Mouse (Mus musculus) mature B cell (primary cell): ENCODE measurements around the gene Gm18596.
"Not testable (repeated sequence)": the region's sequence is repeated elsewhere in the genome, so short reads cannot be mapped to it uniquely, and the experiment has no call there.

ENCODE experiments used
- in situ Hi-C: fragments of 300-500 bp; cut with MboI; formaldehyde crosslinking; loops from 2 replicates; pipeline ENCODE4 v1.14.3; 2019

Gm18596 gene

DNA sequence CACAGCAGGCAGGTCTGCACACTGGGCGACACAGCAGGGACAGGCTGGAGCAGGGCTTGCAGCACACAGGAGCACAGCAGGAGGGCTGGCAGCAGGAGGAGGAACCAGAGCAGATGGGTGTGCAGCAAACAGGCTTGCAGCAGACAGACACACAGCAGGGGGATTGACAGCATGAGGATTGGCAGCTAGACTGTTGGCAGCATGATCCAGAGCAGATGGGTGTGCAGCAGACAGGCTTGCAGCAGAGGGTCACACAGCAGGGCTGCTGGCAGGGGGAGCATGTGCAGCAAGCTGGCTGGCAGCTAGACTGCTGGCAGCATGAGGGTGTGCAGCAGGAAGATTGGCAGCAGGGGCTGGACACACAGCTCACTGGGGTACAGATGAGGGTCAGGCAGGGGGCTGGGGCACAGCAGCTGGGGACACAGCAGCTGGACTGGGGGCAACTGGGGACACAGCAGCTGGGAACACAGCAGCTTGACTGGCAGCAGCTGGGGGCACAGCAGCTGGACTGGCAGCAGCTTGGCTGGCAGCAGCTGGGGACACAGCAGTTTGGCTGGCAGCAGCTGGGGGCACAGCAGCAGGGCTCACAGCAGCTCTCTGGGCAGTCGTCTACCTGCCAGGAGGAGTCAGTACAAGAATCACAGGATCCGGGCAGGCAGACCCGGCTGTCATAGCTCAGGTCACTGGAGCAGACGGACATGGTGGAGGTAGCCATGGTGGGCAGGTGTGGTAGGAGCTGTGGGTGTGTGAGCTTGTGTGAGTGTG is at the start of gene Gm18596:
Gene Gm18596, minus strand, starts transcription at position 715 of the 765 bp plus-strand sequence.
- in situ Hi-C loops: not testable (repeated sequence)

DNA sequence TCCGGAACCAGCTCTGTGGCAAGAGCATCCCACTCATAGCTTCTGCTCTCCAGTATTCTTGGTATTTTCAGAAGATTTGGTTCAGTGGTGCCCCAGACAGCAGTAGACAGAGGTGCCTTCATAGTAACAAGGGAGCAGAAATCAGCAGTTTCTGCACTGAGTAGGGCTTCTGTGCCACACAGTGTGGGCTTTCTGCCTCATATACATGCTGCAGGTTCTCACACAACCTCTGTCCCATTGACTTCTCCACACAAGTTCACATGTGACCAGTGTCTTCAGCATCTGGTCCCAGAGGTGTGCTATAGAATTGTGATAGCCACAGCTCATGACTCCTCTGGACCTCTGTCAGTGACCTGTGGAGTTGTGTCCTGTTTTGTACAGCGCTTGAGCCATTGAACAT is 46.2 kb upstream of the Gm18596 start:
- in situ Hi-C loops: no loop called here

DNA sequence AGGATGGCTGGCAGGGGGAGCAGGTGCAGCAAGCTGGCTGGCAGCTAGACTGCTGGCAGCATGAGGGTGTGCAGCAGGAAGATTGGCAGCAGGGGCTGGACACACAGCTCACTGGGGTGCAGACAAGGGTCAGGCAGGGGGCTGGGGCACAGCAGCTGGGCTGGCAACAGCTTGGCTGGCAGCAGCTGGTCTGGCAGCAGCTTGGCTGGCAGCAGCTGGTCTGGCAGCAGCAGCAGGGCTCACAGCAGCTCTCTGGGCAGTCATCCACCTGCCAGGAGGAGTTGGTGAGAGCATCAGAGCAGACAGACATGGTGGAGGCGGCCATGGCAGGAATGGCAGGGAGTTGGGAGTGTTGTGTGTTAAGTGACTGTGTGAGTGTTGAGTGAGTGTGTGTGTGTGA is 45.4 kb upstream of the Gm18596 start, which contains the start of gene Gm7137:
Gene Gm7137, minus strand, starts transcription at position 325 of the 400 bp plus-strand sequence.
- in situ Hi-C loops: not testable (repeated sequence)

DNA sequence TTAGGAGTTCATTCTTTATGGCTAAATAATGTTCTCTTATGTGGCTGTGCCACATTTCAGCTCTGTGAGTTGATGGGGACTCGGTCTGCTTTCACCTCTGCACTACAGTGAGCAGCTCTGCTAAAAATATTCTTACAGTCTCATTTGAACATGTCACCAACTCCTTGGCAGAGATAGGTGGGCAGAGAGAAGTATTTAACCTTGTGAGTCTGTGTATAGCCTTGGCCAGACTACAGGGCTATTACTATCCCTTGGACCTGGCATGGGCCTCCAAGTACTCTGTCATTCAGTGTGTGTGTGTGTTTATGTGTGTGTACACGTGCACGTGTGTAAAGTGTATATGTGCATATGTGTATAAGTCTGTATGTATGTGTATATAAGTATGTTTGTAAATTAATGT is 41.0 kb upstream of the Gm18596 start:
- in situ Hi-C loops: not testable (repeated sequence)

DNA sequence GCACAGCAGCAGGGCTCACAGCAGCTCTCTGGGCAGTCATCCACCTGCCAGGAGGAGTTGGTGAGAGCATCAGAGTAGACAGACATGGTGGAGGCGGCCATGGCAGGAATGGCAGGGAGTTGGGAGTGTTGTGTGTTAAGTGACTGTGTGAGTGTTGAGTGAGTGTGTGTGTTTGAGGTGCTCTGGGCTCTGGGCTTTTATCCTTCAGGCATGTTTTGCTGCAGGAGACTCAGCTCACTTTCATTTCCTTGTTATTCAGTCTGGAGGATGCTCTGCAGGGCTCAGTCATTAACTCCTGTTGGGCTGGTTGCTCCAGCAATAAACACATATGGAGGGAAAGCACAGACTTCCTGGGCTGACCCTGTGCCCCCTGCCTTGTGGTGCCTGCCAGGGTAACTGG is 40.0 kb upstream of the Gm18596 start, which contains the start of gene Gm3250:
Gene Gm3250, minus strand, starts transcription at position 101 of the 400 bp plus-strand sequence.
- in situ Hi-C loops: not testable (repeated sequence)

DNA sequence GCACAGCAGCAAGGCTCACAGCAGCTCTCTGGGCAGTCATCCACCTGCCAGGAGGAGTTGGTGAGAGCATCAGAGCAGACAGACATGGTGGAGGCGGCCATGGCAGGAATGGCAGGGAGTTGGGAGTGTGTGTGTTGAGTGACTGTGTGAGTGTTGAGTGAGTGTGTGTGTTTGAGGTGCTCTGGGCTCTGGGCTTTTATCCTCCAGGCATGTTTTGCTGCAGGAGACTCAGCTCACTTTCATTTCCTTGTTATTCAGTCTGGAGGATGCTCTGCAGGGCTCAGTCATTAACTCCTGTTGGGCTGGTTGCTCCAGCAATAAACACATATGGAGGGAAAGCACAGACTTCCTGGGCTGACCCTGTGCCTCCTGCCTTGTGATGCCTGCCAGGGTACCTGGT is 34.4 kb upstream of the Gm18596 start, which contains the start of gene Gm7138:
Gene Gm7138, minus strand, starts transcription at position 101 of the 400 bp plus-strand sequence.
- in situ Hi-C loops: not testable (repeated sequence)

DNA sequence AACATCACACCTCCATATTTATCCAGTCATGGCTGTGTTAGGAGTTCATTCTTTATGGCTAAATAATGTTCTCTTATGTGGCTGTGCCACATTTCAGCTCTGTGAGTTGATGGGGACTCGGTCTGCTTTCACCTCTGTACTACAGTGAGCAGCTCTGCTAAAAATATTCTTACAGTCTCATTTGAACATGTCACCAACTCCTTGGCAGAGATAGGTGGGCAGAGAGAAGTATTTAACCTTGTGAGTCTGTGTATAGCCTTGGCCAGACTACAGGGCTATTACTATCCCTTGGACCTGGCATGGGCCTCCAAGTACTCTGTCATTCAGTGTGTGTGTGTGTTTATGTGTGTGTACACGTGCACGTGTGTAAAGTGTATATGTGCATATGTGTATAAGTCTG is 29.7 kb upstream of the Gm18596 start:
- in situ Hi-C loops: not testable (repeated sequence)

DNA sequence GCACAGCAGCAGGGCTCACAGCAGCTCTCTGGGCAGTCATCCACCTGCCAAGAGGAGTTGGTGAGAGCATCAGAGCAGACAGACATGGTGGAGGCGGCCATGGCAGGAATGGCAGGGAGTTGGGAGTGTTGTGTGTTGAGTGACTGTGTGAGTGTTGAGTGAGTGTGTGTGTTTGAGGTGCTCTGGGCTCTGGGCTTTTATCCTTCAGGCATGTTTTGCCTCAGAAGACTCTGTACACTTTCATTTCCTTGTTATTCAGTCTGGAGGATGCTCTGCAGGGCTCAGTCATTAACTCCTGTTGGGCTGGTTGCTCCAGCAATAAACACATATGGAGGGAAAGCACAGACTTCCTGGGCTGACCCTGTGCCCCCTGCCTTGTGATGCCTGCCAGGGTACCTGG is 28.8 kb upstream of the Gm18596 start, which contains the start of gene Gm3238:
Gene Gm3238, minus strand, starts transcription at position 101 of the 400 bp plus-strand sequence.
- in situ Hi-C loops: not testable (repeated sequence)

DNA sequence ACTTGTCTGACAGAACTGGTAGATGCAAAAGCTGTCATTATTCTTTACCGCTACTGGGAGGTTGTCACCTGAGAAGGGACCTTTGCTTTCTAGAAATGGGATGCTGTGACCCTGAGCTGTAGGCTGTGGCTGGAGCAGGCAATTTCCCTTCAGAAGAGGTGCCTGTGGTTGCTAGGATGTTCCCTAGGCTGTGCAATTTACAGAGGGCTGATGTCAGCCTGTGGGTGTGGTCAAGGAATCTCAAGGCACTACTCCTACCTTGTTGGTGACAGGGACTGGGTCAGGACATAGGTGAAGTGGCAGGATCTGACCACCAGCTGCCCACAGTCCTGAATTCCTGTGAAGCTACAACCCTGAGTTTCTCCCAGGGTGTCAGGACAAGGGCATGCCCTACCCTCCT is 27.3 kb upstream of the Gm18596 start:
- in situ Hi-C loops: no loop called here

DNA sequence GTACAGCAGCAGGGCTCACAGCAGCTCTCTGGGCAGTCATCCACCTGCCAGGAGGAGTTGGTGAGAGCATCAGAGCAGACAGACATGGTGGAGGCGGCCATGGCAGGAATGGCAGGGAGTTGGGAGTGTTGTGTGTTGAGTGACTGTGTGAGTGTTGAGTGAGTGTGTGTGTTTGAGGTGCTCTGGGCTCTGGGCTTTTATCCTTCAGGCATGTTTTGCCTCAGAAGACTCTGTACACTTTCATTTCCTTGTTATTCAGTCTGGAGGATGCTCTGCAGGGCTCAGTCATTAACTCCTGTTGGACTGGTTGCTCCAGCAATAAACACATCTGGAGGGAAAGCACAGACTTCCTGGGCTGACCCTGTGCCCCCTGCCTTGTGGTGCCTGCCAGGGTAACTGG is 17.1 kb upstream of the Gm18596 start, which contains the start of gene Gm3233:
Gene Gm3233, minus strand, starts transcription at position 101 of the 400 bp plus-strand sequence.
- in situ Hi-C loops: not testable (repeated sequence)

DNA sequence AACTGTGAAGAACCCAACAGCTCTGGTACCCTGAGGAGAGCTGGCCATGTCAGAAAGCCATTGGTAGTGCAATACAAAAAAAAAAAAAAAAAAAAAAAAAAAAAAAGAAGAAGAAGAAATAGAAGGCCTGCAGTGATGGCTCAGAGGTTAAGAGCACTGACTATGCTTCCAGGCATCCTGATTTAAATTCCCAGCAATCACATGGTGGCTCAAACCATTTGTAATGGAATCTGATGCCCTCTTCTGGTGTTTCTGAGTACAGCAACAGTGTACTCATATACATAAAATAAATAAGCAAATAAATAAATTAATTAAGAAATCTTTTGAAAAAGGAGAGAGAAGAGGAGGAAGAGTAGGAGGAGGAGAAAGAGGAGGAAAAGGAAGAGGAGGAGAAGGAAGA is 11.0 kb upstream of the Gm18596 start:
- in situ Hi-C loops: no loop called here

DNA sequence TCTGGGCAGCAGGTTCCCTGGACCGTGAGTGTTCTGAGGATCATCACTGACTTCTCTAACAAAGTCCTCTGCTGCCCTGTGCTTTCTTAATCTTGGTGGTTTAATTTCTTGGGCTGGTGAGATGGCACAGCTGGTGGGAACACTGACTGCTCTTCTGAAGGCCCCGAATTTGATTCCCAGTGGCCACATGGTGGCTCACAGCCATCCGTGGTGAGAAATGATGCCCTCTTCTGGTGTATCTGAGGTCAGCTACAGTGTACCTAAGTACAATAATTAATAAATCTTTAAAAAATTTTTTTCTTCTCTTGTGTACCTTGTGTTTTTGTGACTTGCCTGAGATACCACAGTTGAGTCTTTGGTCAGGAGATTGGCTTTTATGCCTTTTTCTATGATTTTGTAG is 9.9 kb upstream of the Gm18596 start:
- in situ Hi-C loops: not testable (repeated sequence)

DNA sequence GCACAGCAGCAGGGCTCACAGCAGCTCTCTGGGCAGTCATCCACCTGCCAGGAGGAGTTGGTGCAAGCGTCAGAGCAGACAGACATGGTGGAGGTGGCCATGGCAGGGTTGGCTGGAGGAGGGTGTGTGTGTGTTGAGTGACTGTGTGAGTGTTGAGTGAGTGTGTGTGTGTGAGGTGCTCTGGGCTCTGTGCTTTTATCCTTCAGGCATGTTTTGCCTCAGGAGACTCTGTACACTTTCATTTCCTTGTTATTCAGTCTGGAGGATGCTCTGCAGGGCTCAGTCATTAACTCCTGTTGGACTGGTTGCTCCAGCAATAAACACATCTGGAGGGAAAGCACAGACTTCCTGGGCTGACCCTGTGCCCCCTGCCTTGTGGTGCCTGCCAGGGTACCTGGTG is 8.8 kb upstream of the Gm18596 start, which contains the start of gene Gm9736:
Gene Gm9736, minus strand, starts transcription at position 101 of the 400 bp plus-strand sequence.
- in situ Hi-C loops: not testable (repeated sequence)

DNA sequence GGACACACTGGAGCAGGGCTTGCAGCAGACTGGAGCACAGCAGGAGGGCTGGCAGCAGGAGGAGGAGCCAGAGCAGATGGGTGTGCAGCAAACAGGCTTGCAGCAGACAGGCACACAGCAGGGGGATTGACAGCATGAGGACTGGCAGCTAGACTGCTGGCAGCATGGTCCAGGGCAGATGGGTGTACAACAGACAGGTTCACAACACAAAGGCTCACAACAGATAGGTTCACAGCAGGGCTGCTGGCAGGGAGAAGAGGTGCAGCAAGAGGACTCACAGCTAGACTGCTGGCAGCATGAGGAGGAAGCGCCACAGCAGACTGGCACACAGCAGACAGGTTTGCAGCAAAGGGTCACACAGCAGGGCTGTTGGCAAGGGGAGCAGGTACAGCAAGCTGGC is 8.2 kb upstream of the Gm18596 start:
- in situ Hi-C loops: not testable (repeated sequence)

DNA sequence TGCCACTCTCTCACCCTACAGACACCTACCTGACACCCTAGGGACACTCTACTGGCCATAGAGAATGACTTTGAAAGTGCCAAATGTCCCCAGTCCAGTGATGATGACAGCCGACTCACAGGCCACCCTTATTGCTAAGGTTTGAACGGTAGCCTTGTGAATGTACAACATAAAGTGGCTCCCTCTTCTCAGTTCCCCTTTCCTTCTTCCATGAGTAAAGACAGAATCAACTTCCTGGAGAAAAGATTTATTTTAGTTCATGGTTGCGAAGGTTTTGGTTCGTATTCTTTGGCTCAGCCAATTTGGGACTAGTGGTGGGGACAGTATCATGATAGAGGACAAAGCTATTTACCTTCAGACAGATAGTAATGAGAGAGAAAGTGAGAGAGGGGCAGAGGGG is 3.5 kb downstream of the Gm18596 start:
- in situ Hi-C loops: no loop called here

DNA sequence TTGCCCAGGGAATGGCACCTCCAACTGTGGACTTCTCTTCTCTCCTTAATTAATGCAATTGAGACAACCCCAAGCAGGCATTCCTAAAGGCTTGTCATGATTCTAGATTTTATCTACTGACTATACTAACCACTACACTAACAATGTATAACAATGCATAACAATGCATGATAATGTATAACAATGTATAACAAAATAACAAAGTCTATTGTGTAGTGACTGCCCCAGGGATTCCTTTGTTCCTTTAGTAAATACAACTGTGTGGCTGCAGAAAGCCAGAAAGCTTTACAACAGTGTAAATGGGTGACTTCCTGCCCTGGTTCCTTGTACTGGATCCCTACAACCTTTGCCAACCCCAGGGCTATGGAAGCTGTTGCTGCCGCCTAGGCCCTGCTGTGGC is 6.5 kb downstream of the Gm18596 start:
- in situ Hi-C loops: no loop called here

DNA sequence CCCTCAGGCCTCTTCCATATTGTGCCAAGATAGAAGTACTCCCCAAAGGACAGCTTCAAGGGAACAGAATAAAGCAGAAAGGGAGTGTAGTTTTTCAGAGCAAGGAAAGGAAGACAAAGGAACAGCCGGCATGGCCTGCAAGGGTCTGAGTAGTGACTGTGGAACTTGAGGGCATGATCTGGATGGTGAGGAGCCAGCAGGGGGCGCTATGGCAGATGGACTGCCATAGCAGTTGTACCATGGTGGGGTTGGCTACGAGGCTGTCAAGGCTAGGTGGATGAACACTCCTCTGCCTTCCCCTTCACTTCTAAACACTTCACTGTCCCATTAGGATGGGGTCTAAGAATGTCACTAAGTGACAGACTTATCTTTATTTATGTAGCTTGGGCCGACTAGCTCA is 13.2 kb downstream of the Gm18596 start:
- in situ Hi-C loops: no loop called here

DNA sequence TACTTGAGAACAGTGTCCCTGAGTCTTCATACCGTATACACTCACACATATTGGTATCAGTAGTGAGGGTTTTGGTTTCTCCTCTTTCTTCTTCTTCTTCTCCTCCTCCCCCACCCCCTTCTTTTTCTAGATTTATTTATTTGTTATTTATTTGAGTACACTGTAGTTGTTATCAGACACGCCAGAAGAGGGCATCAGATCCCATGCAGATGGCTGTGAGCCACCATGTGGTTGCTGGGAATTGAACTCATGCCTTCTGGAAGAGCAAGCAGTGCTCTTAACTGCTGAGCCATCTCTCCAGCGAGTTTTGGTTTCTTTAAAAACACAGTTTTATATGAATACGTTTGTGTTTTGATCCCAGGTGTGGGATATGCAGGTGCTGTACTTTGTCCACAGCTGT is 14.2 kb downstream of the Gm18596 start:
- in situ Hi-C loops: no loop called here

DNA sequence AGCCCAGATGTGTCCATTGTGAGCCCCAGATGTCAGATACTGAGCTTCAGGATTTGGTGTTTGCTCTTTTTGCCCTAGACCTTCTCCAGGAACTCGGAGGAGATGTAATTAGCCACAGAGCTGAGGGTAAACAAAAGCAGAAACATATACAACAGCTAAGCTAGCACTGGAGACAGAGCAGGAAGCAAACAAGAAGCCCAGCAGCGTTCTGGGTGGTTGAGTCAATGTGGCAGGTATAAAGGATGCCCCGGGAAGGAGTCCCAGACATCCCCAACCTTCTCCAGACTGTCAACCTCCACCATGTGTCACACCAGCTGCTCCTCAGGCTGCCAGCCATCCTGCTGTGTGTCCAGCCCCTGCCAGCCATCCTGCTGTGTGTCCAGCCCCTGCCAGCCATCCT is 16.3 kb downstream of the Gm18596 start, which contains the start of gene Gm10100:
Gene Gm10100, plus strand, starts transcription at position 301 of the 400 bp plus-strand sequence.
- in situ Hi-C loops: no loop called here

DNA sequence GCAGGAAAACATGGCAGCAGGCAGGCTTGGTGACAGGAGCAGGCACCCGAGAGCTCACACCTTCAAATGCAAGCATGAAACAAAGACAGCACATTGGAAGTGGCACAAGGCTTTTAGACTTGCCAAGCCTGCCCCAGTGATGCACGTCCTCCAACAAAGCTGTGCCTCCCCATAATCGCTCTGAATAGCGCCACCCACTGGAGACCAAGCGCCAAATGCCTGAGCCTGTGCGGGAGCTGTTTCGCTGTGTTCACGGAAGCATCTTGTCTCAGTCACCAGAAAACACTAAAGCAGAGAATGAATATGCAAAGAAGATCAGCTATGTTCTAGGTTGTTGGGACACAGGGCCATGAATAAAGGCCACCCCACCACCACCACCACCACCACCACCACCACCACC is 17.6 kb downstream of the Gm18596 start:
- in situ Hi-C loops: no loop called here

DNA sequence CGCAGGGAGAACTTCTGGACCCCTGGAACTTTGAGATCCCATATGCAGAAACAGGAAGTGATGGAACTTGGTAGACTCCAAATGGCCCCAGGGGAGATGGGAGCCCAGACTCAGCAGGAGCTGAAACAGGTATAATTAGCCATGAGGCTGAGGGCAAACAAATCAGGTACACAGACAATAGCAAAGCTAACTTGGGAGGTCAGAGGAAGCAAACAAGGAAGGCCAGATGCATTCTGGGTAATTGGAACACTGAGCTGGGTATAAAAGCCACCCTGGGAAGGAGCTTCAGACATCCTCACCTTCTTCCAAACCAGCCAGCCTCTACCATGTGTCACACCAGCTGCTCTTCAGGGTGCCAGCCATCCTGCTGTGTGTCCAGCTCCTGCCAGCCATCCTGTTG is 22.1 kb downstream of the Gm18596 start, which contains the start of gene Krtap12-1:
Gene Krtap12-1, plus strand, starts transcription at position 301 of the 400 bp plus-strand sequence.
- in situ Hi-C loops: not testable (repeated sequence)

DNA sequence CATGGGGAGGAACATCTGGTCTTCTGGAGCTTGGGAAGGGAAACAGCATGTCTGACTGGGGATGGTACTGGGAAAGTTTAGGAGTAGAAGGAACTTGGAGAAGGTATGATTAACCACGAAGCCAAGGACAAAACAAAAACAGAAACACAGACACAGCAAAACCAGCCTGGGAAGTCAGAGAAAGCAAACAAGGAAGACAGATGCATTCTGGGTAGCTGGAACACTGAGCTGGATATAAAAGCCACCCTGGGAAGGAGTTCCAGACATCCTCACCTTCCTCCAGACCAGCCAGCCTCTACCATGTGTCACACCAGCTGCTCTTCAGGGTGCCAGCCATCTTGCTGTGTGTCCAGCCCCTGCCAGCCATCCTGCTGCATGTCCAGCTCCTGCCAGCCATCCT is 26.9 kb downstream of the Gm18596 start, which contains the start of gene Gm10142:
Gene Gm10142, plus strand, starts transcription at position 301 of the 400 bp plus-strand sequence.
- in situ Hi-C loops: no loop called here

DNA sequence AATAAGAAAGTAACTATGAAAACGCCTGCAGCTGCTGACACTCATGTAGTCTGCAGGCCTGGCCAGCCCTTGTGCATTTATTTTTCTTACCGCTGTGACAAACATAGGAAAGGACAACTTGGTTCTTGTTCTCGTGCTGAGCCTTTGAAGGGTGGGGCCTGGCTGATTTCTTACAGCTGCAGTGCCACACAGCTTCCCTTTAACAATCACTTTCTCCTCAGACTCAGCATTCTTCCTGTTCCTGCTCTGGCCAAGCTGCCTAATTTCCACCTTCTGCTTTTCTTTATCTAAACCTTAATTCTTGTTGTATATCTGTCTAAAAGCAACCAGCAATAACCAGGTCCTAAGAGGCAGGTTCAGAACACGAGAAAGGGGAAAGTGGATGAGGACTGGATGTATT is 28.7 kb downstream of the Gm18596 start:
- in situ Hi-C loops: no loop called here
